Mouse (Mus musculus): ENCODE results near the gene Sema7a. TPM values are rescaled to one million over a fixed set of nuclear protein-coding genes. Genes with fewer than 3 reads are reported as not detected.

Sema7a gene
- polyA plus RNA-seq, 1 experiment, result 26.1 TPM

DNA sequence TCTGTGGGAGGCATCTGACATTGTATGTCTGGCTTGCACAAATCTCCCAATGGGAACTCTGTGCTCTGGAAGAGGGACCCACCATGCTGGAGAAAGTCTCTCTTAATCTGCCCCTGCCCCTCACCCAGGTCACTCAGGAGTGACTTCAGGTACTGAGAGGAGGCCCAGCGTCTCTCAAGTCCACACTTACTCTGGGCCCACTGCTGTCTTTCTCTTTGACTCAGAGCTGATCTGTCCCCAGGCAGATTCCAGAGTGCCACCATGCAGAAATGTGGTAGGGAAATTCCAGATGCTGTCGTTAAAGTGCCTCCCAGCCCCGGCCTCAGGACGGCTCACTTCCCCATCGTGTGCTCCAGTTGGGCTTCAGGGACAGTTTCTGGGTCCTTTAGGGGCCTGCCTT is 34.3 kb downstream of the Sema7a start:
- H3K4me3 ChIP-seq (ENCODE audit: extremely low read depth, insufficient read depth, insufficient read length), result no peak overlapping the region
- no peak overlapping the region; the same call in 1 of the 2 replicates for H3K27ac ChIP-seq (ENCODE audit: insufficient read depth, low read length)
- no peaks in the 10 kb centered on the region for H3K27me3 ChIP-seq (ENCODE audit: control insufficient read depth, insufficient read depth, low read length)
- TF ChIP-seq CTCF (IDR thresholded peaks at IDR 0.05; ENCODE audit: extremely low read depth, insufficient read depth, insufficient read length, insufficient replicate concordance) (no peak), POLR2A (IDR thresholded peaks at IDR 0.05; ENCODE audit: low read depth, low read length) (no peak)
- 47% methylated on average over 5 of the region's 5 CpGs for WGBS
- no peaks in the 10 kb centered on the region for H3K36me3 ChIP-seq (ENCODE audit: control insufficient read depth, insufficient read depth, low read length)
- peaks cover 54% of the 10 kb centered on the region; the same call in 1 of the 2 replicates for H3K4me1 ChIP-seq (ENCODE audit: control insufficient read depth, insufficient read depth, insufficient read length)
- no peak for DNase-seq (ENCODE audit: low read depth in 1 of 2, low spot score in 2 of 2)

DNA sequence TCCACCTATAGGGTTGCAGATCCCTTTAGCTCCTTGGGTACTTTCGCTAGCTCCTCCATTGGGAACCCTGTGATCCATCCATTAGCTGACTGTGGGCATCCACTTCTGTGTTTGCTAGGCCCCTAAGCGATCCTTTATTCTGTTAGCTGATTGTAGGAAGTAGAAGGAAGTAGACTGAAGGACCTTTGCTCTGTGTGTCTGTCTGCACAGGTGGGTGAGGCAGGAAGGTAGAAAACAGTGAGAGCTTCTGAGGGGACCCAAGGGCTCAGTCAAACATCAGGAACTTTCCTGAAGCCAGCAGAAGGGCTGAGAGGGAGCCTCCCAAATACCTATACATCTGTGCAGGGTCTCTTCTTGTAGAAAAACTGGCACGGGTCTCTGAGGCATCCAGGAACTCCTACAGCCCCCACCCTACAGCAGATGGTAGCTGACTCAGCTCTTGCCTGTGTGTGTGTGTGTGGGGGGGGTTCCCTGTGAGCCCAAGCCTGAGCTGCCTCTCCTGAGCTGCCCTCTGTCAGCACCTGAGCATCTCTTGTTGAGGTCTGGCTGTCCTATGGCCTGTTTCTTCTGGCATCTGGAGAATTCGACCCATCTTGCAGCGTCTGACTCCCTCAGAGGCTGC is 35.4 kb downstream of the Sema7a start:
- no peak for TF ChIP-seq POLR2A (IDR thresholded peaks at IDR 0.05; ENCODE audit: low read depth, low read length)
- no peak for TF ChIP-seq CTCF (IDR thresholded peaks at IDR 0.05; ENCODE audit: extremely low read depth, insufficient read depth, insufficient read length, insufficient replicate concordance)

DNA sequence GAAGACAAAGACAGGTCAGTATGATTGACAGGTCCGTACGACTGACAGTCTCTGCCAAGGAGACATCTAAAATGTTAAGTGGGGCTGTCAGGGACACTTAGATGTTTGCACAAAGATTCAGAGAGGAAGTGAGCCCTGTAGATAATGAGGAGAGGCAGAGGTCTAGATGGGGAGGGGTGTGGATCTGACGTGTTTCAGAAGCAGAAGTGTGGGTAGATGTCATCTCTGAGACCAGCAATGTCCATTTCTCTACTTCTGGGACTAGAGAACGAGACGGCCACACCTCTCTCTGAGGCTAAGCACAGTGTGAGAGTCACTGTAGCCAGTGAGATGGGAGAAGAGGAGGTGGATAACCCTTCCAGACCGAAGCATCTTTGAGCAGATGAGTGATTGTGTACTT is 38.1 kb downstream of the Sema7a start:
- Histone ChIP-seq H3K27ac (ENCODE audit: insufficient read depth, low read length) (0 out of 2 replicates have a peak overlapping the region, but pooled peaks have one; percentile 4), H3K4me1 (ENCODE audit: control insufficient read depth, insufficient read depth, insufficient read length) (peaks cover 27% of the 10 kb centered on the region; the same call in 1 of the 2 replicates), H3K4me3 (ENCODE audit: extremely low read depth, insufficient read depth, insufficient read length) (no peak overlapping the region), H3K27me3 (ENCODE audit: control insufficient read depth, insufficient read depth, low read length) (no peaks in the 10 kb centered on the region), H3K36me3 (ENCODE audit: control insufficient read depth, insufficient read depth, low read length) (no peaks in the 10 kb centered on the region)
- 40% methylated on average over 6 of the region's 6 CpGs for WGBS
- DNase-seq (ENCODE audit: low read depth in 1 of 2, low spot score in 2 of 2), result no peak
- TF ChIP-seq POLR2A (IDR thresholded peaks at IDR 0.05; ENCODE audit: low read depth, low read length) (no peak), CTCF (IDR thresholded peaks at IDR 0.05; ENCODE audit: extremely low read depth, insufficient read depth, insufficient read length, insufficient replicate concordance) (no peak)

More for the DNA sequence above, 35.4 kb downstream of the Sema7a start:
- Histone ChIP-seq H3K36me3 (ENCODE audit: control insufficient read depth, insufficient read depth, low read length) (no peaks in the 10 kb centered on the region), H3K27ac (ENCODE audit: insufficient read depth, low read length) (no peak overlapping the region), H3K4me3 (ENCODE audit: extremely low read depth, insufficient read depth, insufficient read length) (no peak overlapping the region), H3K27me3 (ENCODE audit: control insufficient read depth, insufficient read depth, low read length) (no peaks in the 10 kb centered on the region), H3K4me1 (ENCODE audit: control insufficient read depth, insufficient read depth, insufficient read length) (peaks cover 45% of the 10 kb centered on the region; the same call in 1 of the 2 replicates)
- DNase-seq (ENCODE audit: low read depth in 1 of 2, low spot score in 2 of 2), result no peak
- WGBS, result 73% methylated on average over 5 of the region's 5 CpGs

DNA sequence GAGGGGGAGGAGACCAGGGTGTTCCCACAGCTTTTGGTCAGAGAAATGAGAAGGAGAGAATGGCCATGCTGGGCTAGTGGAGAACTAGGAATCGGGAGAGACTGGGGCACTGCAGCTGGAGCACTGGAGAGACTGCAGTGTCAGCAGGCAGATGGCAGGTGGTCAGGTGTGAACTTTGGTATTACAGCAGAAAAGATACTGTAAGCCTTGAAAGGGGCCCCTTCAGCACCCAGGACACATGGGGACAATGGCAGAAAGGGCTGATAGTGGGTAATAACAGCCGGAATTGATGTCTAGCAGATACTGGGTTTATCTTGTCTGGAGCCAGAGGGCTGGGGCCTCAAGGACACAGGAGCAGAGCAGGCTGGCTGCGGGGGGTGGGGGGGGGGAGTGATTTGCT is 38.9 kb downstream of the Sema7a start:
- TF ChIP-seq CTCF (IDR thresholded peaks at IDR 0.05; ENCODE audit: extremely low read depth, insufficient read depth, insufficient read length, insufficient replicate concordance) (no peak), POLR2A (IDR thresholded peaks at IDR 0.05; ENCODE audit: low read depth, low read length) (no peak)
- WGBS, result 93% methylated on average over 3 of the region's 3 CpGs
- Histone ChIP-seq H3K27me3 (ENCODE audit: control insufficient read depth, insufficient read depth, low read length) (no peaks in the 10 kb centered on the region), H3K27ac (ENCODE audit: insufficient read depth, low read length) (no peak overlapping the region), H3K4me3 (ENCODE audit: extremely low read depth, insufficient read depth, insufficient read length) (no peak overlapping the region), H3K36me3 (ENCODE audit: control insufficient read depth, insufficient read depth, low read length) (no peaks in the 10 kb centered on the region), H3K4me1 (ENCODE audit: control insufficient read depth, insufficient read depth, insufficient read length) (peaks cover 20% of the 10 kb centered on the region; the same call in 1 of the 2 replicates)
- DNase-seq (ENCODE audit: low read depth in 1 of 2, low spot score in 2 of 2), result no peak

DNA sequence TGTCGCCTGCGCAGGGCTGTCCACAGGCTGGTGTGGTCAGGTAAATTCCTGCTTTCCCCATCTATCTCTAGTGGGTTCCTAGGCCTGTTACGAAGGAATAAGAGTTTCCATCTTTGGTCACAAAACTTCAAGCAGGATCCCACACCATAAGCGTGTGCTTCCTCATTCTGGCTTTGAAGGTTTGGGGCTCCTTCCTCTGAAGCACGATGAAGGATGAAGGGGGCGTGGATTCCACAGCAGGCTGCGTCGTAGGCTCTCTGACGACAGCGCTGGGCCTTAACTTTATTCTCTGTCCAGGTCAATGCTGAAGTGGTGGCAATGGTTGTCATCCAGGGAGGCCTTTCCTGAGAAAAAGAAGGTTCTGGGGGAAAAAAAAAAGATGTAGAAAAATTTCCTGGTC is 40.7 kb downstream of the Sema7a start:
- Histone ChIP-seq H3K4me1 (ENCODE audit: control insufficient read depth, insufficient read depth, insufficient read length) (peaks cover 20% of the 10 kb centered on the region; the same call in 1 of the 2 replicates), H3K36me3 (ENCODE audit: control insufficient read depth, insufficient read depth, low read length) (no peaks in the 10 kb centered on the region)
- 26% methylated on average over 10 of the region's 10 CpGs for WGBS

DNA sequence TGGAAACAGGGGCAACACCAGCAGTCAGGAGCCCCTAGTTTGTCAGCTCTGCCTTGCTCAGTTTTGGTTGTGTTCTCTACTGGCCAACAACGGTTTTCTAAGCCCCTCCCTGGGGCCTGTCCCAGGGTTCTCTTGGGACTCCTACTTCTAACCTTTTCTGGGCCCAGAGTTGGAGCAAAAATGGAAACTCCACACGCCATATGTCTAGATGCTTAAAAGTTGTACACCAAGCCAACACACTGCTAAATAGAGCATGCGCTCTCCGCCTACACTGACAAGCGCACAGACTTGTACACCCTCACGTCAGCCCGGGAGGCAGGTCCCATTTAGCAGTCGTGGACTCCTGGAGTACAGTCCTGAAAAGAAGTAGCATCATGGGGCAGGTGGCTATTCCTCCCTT is 45.4 kb downstream of the Sema7a start:
- H3K4me3 ChIP-seq (ENCODE audit: extremely low read depth, insufficient read depth, insufficient read length), result no peak overlapping the region
- no peaks in the 10 kb centered on the region for H3K27me3 ChIP-seq (ENCODE audit: control insufficient read depth, insufficient read depth, low read length)
- no peak overlapping the region for H3K27ac ChIP-seq (ENCODE audit: insufficient read depth, low read length)
- DNase-seq (ENCODE audit: low read depth in 1 of 2, low spot score in 2 of 2), result no peak
- TF ChIP-seq POLR2A (IDR thresholded peaks at IDR 0.05; ENCODE audit: low read depth, low read length), result no peak
- TF ChIP-seq CTCF (IDR thresholded peaks at IDR 0.05; ENCODE audit: extremely low read depth, insufficient read depth, insufficient read length, insufficient replicate concordance), result no peak
- 78% methylated on average over 8 of the region's 8 CpGs for WGBS
- H3K4me1 ChIP-seq (ENCODE audit: control insufficient read depth, insufficient read depth, insufficient read length), result peaks cover 37% of the 10 kb centered on the region; the same call in 1 of the 2 replicates
- no peaks in the 10 kb centered on the region for H3K36me3 ChIP-seq (ENCODE audit: control insufficient read depth, insufficient read depth, low read length)

More for the DNA sequence above, 40.7 kb downstream of the Sema7a start:
- H3K27me3 ChIP-seq (ENCODE audit: control insufficient read depth, insufficient read depth, low read length), result no peaks in the 10 kb centered on the region
- no peak overlapping the region for H3K4me3 ChIP-seq (ENCODE audit: extremely low read depth, insufficient read depth, insufficient read length)
- no peak for DNase-seq (ENCODE audit: low read depth in 1 of 2, low spot score in 2 of 2)
- TF ChIP-seq POLR2A (IDR thresholded peaks at IDR 0.05; ENCODE audit: low read depth, low read length) (no peak), CTCF (IDR thresholded peaks at IDR 0.05; ENCODE audit: extremely low read depth, insufficient read depth, insufficient read length, insufficient replicate concordance) (no peak)
- H3K27ac ChIP-seq (ENCODE audit: insufficient read depth, low read length), result 0 out of 2 replicates have a peak overlapping the region, but pooled peaks have one; percentile 2

DNA sequence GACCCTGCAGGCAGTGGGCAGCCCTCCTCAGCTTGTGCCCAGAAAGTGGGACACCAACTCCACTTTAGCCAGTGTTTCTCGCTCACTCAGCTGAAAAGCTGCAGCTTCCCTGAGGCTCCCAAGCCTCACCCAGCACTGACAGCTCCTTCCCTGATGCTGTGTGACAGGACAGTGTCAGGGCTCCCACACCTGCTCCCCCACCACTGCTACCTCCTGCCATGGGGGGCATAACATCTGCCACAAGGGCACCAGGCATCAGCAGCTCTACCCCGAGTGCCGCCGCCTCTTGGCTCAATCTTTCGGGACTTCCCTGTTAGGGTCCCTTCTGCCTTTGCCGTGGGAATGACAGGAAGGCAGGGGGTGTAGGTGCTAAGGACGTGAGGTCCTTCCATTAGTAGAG is 46.4 kb downstream of the Sema7a start:
- H3K4me1 ChIP-seq (ENCODE audit: control insufficient read depth, insufficient read depth, insufficient read length), result peaks cover 34% of the 10 kb centered on the region; the same call in 1 of the 2 replicates
- H3K36me3 ChIP-seq (ENCODE audit: control insufficient read depth, insufficient read depth, low read length), result no peaks in the 10 kb centered on the region
- no peak overlapping the region for H3K27ac ChIP-seq (ENCODE audit: insufficient read depth, low read length)
- no peaks in the 10 kb centered on the region for H3K27me3 ChIP-seq (ENCODE audit: control insufficient read depth, insufficient read depth, low read length)
- TF ChIP-seq POLR2A (IDR thresholded peaks at IDR 0.05; ENCODE audit: low read depth, low read length) (no peak), CTCF (IDR thresholded peaks at IDR 0.05; ENCODE audit: extremely low read depth, insufficient read depth, insufficient read length, insufficient replicate concordance) (no peak)
- DNase-seq (ENCODE audit: low read depth in 1 of 2, low spot score in 2 of 2), result no peak
- WGBS, result 81% methylated on average over 7 of the region's 7 CpGs
- no peak overlapping the region for H3K4me3 ChIP-seq (ENCODE audit: extremely low read depth, insufficient read depth, insufficient read length)
